Mouse (Mus musculus): ENCODE data around the gene Rin2.

DNA sequence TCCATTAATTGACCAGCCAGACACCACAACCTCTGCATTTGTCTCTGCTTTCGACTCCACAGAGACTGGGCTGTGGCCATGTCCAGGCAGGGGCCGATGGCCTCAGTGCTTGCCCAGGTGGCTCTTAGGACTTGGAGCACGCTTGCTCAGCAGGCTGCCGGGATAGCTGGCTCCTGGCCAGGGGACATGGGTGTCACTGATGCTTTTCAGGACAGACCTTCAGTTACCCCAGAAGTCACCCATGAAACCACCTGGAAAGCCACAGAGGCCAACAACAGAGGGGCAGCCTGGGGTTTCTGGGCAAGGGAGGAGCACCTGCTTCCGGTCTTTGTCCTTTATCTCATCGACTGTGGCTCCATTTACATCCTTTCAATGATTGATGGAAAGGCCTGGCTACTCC lies 108.2 kb downstream of the Rin2 start:
- TF ChIP-seq CTCF (IDR thresholded peaks at IDR 0.05; ENCODE audit: extremely low read depth, insufficient read length, insufficient replicate concordance, low read depth, low read length) = no peak
- no peak for TF ChIP-seq POLR2A (IDR thresholded peaks at IDR 0.05; ENCODE audit: low read depth, low read length)

All from small intestine, adult 2 months (tissue).